Mouse (Mus musculus): ENCODE data around the gene Gm49361.
A peak's percentile ranks its signal among the peaks of the same experiment; 100 is the strongest.

Gm49361 gene

GRCm38 (mm10) chr14:57622934-57623333 is 123.0 kb downstream of the Gm49361 start:
- DNase-seq (ENCODE audit: low read depth in 1 of 2, low spot score in 2 of 2), result no peak

- no peak for DNase-seq (ENCODE audit: low read depth in 1 of 2, low spot score in 2 of 2)
Observed at GRCm38 (mm10) chr14:57621699-57622098, 124.2 kb downstream of the Gm49361 start.

GRCm38 (mm10) chr14:57620598-57621236 is 125.2 kb downstream of the Gm49361 start:
- no peak for DNase-seq (ENCODE audit: low read depth in 1 of 2, low spot score in 2 of 2)

- peak; percentile 4 to 14 for DNase-seq (ENCODE audit: low read depth in 1 of 2, low spot score in 2 of 2)
Observed at GRCm38 (mm10) chr14:57619487-57619886, 126.4 kb downstream of the Gm49361 start.

- DNase-seq (ENCODE audit: low read depth in 1 of 2, low spot score in 2 of 2), result no peak
Observed at GRCm38 (mm10) chr14:57617675-57618074, 128.2 kb downstream of the Gm49361 start.

- no peak for DNase-seq (ENCODE audit: low read depth in 1 of 2, low spot score in 2 of 2)
Observed at GRCm38 (mm10) chr14:57616339-57616965, 129.5 kb downstream of the Gm49361 start.

- no peak for DNase-seq (ENCODE audit: low read depth in 1 of 2, low spot score in 2 of 2)
Observed at GRCm38 (mm10) chr14:57615828-57616227, 130.1 kb downstream of the Gm49361 start.

- no peak for DNase-seq (ENCODE audit: low read depth in 1 of 2, low spot score in 2 of 2)
Observed at GRCm38 (mm10) chr14:57611034-57611433, 134.9 kb downstream of the Gm49361 start.

GRCm38 (mm10) chr14:57609816-57610329 is 136.0 kb downstream of the Gm49361 start:
- DNase-seq (ENCODE audit: low read depth in 1 of 2, low spot score in 2 of 2), result no peak

- DNase-seq (ENCODE audit: low read depth in 1 of 2, low spot score in 2 of 2), result no peak
Observed at GRCm38 (mm10) chr14:57607500-57607899, 138.4 kb downstream of the Gm49361 start.

- DNase-seq (ENCODE audit: low read depth in 1 of 2, low spot score in 2 of 2), result no peak
Observed at GRCm38 (mm10) chr14:57606663-57607365, 139.1 kb downstream of the Gm49361 start.

GRCm38 (mm10) chr14:57593279-57593678 is 152.6 kb downstream of the Gm49361 start:
- DNase-seq (ENCODE audit: low read depth in 1 of 2, low spot score in 2 of 2), result no peak

Measured in monocyte, adult 2 months (primary cell).